Mouse (Mus musculus) G1E (cell line): ENCODE measurements around the gene Iqcn.

Experiments used
- CTCF ChIP-seq: IDR thresholded peaks from 2 replicates; pipeline ENCODE4 v1.5.1; 2012; ENCODE audit warnings: low read depth, low read length, inconsistent platforms, mixed read lengths
- GATA1 ChIP-seq: IDR thresholded peaks from 2 replicates; pipeline ENCODE4 v1.6.1; 2012; ENCODE audit warnings: borderline replicate concordance, low read length, inconsistent platforms, mixed read lengths
- TAL1 ChIP-seq: conservative IDR thresholded peaks from 2 replicates; pipeline ENCODE4 v1.6.1; 2012; ENCODE audit warnings: low read depth, low read length, inconsistent platforms, mixed read lengths

DNA sequence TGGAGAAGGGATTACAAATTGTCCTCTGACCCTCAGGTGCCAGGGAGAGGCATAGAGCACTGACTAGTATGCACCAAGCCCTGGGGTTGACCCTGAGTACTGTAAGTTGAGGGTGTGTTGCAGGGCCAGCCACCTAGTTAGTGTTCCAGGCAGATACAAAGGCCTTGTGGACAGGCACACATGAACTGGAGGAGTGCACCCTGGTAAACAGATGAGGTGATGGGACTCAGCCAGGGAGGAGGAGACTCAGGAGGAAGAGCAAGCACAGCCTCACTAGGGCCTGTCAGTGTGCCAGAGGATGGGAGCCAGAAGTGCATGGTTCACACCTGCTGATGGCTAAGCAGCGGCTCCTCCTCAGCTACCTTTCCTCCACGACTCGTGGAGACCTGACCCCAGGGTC is 23.2 kb upstream of the Iqcn start:
- TF ChIP-seq CTCF (no peak), TAL1 (no peak), GATA1 (no peak)
